Mouse (Mus musculus): ENCODE results near the gene Gmds. TPM values are rescaled to one million over a fixed set of nuclear protein-coding genes. Genes with fewer than 3 reads are reported as not detected.

Gmds gene
- polyA plus RNA-seq, 1 experiment from 2014 or later = 27.7 TPM

DNA sequence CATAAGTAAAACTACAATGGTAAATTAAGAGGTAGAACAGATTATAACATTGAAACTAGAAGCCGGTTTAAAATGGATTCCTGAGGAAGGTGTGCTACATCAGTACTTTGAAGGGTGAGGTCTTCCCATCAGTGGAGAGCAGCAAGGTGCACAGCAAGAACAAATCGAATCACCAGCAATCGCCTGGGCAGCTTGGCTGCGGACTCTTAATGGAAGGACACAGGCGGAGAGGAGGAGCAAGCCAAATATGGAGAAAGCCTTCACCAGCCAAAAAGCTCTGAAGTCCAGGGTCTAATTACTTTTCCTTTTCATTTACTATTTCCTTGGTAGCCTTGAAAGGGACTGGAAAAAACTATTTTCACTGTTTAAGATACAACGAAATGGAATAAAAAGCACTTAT lies 170.7 kb downstream of the Gmds start:
- DNase-seq (ENCODE audit: low spot score) = no peak

DNA sequence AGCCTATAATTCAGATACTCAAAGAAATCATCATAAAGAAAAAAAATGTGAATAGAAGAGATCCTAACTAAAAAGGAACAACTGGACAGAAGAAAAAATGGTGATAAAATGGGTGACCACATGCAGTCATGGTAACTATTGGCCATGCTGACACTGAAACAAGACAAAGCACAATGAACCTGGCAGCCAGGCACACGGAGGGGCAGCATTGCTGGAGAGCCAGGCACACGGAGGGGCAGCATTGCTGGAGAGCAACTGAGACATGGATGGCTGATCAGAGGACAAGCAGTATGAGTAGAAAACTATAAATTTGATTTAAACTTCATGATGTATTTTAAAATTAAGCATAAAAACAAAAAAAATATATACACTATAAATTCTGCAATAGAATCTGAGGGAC lies 173.0 kb downstream of the Gmds start:
- no peak for DNase-seq (ENCODE audit: low spot score)

DNA sequence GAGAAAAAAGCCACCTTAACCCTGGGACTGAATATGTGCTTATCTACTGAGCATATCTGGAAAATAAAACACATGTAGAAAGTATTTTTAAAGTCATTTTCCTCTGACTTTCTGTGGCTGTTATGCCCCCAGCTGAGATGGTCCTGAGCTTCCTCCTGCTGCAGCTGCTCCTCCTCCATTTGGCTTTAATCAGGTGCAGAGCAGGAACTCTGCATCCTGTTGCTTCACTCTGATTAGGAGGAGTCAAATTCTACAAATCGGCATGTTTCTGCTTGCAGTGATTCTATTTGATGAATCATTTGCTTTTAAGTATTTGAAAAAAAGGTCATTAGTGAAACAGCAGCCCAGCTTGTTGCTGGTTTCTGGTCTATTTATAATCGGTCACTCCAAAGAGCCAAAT lies 177.0 kb downstream of the Gmds start:
- DNase-seq (ENCODE audit: low spot score) = no peak

DNA sequence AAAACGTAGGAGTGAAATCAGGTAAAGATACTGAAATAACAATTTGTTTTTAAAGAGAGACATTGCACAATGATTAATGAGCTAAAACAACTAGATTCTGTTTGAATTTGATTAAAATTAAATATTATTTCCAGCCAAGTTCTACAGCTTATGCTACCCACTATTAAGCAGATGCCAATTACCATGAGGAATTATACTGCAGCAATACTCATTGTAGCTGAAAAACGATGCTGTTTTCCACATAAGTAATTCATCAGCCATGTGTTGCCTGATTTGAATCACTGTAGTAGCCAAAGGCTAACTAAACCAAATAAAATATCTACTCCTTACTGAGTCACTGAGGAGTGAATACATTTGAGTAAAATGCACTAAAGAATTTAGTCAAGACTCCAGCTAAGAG lies 180.3 kb downstream of the Gmds start:
- DNase-seq (ENCODE audit: low spot score) = no peak

DNA sequence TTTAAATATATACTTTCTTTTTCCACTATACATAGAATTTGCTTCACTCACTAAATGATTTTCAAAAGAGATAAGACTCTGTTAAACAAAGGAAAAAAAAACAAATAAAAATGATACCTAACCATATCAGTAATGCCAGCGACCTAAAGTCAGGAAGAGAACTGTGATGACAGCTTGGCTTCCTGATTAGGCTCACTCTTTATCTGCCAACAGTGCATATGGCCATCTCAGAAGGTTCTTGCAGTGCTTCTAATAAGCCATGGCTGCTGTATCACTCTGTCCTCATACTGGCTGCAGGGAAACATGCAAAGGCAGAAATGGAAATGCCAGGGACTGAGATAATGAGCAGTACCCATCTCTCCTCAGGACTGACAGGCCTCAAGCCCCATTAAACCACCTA lies 192.6 kb downstream of the Gmds start:
- no peak for DNase-seq (ENCODE audit: low spot score)

DNA sequence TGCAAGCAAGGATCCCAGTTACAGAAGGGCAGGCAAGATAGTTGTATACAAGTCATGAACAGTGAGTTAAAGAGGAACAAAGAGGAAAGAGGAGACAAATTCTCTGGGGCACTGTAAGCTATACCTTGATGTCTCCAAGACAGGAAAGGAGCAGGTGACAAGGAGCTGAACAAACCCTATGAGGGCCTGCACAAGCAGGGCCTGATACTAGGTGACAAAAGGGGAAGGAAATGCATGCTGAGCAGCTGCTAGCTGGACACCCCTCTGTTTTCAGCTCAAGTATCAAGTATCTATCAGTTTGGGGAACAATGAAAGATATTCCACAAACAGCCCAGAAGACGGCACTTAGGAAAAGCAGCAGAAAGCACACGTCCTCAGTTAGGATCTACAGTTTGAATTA lies 193.4 kb downstream of the Gmds start:
- DNase-seq (ENCODE audit: low spot score) = no peak

DNA sequence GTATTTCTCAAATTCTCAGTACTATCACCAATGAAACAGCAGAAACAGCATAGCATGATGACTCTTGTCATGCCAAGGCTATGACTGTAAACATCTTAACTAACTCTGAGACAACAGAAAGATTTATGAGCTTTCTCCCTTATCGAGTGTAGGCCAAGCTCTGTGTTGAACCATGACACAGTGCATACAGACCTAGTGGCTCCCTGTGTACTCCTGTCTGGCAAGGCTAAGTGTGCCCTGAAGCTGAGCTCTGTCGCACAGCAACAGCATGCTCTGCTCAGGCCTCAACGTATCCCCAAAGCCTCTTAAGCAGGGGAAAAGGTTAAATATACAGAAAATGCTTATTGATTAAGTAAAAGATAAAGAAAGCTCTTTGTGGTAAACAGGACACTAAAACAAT lies 194.9 kb downstream of the Gmds start:
- DNase-seq (ENCODE audit: low spot score) = no peak

DNA sequence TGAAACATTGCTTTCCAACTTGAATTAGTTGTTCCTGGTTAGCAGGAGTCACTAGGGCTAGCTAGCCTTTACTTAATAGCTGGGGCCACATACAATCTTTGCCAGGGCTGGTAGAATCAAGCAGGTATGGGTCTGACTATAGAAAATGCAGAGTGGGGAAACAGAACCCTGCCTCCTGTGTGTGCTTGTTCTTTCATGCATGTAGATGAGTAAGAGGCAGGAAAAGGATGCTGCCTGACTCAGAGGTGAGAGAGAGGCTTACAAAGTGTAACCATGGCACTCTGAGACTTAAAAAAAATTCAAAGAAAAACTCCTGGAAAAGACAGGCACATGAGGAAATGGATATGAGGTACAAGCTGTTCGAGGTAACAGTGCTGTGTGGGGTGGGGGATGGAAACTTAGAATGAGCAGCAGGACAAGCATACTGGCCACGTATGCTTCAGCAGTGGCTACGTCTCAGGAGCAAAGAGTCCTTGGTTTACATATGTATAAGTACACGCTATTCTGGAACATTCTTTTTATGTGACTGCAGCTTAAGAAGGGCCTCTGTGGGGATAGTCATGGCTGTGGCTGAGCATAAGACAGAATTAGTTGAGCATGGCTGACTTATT lies 203.8 kb downstream of the Gmds start:
- DNase-seq (ENCODE audit: low spot score) = no peak

DNA sequence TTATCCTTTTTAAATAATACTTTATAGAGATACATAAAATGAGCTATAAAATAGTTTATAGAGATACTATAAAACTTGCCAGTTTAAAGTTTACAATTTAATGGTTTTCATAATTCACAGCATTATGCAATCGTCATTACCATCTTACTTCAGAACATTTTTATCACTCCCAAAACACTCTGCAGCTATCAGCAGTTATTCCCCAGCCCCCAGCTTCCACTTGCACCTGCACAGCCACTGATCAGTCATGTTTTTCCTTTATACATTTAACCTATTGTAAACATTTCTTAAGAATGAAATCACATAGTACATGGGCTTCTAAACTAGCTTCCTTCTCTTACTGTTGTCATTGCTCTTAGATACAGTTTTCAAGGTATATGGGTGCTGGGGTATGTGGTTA lies 208.6 kb downstream of the Gmds start:
- DNase-seq (ENCODE audit: low spot score) = no peak

DNA sequence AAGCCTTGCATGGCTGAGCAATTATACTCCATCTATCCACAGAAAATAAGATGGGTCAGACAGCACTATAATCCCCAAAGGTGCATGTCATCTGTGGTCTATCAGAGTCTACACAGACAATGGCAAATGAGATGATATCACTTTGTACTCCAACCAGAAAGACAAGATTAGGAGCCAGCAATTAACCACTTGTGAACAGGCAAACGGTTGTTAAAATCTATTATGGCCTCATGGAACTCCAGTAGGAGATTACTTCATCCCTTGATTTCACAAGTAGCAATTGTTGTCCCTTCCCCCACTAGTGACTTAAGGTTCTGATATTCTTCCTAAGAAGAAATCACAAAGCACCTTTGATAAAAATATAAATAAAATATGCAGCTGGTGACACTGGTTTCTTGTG lies 220.2 kb downstream of the Gmds start:
- no peak for DNase-seq (ENCODE audit: low spot score)

DNA sequence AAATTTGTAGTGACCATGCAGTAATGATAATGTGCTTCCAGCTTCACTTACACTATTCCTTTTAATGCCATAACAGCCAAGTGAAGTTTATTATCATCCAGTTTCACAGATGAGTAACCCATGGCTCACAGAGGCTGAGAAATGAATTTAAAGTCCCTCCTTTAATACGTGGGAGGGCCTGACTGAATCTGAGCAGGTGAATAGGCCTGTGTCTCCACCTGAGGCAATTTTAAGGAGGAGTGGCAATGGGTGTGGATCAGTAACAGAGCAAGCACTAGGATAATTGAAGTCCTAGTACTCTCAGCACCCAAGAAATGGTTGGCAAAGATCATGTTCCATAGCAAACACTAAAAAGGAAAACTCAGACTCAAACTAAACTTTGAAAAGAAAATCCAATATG lies 223.1 kb downstream of the Gmds start:
- DNase-seq (ENCODE audit: low spot score) = no peak

DNA sequence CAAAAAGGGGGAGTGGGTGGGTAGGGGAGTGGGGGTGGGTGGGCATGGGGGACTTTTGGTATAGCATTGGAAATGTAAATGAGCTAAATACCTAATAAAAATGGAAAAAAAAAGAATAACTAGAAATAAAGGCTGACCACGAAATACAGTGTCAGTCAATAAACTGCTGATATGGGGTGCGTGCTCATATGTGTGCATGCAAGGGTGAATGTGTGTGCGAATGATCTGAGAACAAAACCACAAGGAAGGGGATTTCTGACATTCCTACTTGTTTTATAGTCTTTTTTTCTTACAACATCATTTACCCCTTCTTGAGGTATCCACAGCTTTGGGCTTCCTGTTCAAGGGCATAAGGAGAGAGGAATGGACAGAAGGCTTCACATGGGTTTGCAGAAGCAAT lies 224.7 kb downstream of the Gmds start:
- DNase-seq (ENCODE audit: low spot score) = no peak

DNA sequence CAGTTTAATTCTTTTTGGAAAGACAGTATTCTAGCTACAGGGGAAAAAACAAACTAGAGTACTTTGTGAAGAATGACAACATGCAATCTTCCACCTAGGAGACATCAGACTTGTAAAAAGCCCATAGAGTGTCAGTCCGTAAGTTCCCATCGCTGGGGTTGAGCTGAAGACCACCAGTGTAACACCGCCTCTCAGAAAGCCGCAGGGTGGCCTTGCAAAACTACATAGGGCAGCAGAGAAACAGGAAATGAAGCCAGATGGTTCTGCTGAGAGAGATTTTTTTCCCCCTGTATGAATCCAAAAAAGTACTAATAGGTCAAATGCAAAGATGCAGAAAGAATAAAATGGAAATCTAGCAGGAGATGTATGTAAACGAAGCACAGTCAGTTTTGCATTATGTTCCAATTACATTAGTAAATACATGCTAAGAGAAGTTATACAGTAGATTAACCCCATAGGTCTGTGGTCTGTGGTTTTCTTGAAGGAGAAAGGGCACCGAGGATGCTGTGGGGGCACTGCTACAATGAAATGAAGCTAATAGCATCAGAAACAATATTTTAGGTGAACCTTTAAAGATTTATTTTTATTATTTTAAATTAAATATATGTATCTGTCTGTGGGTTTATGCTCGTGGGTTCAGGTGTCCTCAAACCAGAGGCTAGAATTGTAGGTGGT lies 250.1 kb downstream of the Gmds start:
- DNase-seq (ENCODE audit: low spot score) = peak; percentile 2

DNA sequence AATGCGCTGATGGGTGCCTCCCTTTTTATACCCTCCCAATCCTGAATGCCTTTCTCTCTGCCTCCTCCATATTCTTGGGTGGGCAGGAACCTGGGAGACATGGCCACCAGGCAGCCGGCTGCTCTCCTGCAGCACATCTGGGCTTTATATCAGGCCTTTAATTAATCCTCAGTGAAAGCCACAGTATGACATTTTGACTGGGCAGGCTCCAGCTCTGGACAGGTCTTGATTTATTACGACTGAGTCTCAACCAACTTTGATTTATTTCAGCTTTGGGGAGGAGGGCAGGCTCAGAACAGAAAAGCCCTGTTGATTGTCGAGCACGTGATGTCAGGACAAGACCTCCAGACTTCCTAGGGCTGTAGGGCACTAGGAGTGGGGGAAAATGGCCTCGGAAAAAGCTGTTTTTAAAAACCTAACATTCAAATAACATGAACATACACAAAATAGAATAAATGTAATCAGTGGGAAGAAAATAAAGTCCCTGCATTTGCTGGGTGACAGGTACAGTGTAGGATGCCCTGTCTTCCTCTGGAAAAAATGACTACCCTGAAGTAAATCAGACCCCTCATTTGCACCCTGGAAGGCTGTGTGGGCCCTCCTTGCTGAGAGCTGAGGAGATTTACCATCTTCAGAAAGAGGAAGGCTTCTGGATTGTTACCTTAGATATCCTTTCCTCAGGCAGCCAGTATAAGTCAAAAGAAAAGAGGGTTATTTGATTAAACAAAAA lies 257.9 kb downstream of the Gmds start:
- no peak for DNase-seq (ENCODE audit: low spot score)

DNA sequence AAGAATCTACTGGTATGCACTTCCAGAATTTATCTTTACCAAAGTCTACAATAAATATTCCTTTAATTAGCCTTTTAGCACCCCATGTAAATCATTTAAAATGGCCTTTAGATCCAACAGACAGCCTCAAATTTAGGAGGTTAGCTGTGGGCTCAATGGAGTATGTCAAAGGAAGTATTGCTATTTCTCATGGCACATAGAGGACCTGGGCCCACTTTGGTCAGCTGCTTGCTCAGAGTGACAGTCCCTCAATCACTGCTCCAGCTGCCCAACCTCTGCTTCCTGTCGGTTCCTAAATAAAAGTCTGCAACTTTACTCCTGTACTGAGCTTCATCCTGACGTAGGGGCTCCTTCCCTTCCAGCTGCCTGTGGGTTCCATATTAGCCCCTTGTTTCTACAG lies 264.9 kb downstream of the Gmds start:
- DNase-seq (ENCODE audit: low spot score) = no peak

DNA sequence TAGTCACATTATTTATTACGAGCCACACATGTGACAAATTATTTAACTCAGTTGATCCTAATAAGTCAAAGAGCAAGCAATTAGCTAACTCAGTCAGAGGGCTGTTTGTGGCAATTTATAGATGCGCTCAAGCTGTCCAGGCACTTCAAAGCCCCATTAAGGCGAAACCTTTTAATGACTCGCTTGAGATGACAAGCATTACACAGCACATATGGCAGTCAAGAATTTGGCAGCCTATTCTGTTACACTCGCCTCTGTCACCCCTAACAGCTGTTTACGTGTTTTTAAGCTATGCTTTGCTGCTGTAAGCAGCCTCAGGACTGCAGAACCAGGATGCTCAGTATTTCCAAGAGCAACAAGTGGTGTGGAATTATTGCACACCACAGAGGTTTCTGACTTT lies 283.2 kb downstream of the Gmds start:
- DNase-seq (ENCODE audit: low spot score) = no peak

DNA sequence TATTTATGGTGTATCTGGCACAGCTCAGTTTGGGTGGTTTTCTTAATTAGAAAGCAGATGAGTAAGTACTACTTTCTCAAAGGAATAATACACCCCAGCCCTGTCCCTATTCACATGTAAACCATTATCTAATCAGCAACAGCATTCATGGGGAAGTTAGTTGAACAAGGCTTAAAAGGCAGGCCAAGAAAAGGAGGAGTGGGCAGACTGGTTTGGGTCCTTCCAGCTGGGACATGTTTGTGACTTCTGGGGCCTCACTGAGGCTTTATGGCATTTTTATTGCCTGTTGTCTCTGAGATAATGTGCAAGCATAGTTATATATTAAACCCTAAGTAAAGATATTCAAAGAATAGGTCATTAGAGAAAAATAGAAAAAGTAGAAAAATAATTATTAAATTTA lies 285.0 kb downstream of the Gmds start:
- DNase-seq (ENCODE audit: low spot score) = no peak

DNA sequence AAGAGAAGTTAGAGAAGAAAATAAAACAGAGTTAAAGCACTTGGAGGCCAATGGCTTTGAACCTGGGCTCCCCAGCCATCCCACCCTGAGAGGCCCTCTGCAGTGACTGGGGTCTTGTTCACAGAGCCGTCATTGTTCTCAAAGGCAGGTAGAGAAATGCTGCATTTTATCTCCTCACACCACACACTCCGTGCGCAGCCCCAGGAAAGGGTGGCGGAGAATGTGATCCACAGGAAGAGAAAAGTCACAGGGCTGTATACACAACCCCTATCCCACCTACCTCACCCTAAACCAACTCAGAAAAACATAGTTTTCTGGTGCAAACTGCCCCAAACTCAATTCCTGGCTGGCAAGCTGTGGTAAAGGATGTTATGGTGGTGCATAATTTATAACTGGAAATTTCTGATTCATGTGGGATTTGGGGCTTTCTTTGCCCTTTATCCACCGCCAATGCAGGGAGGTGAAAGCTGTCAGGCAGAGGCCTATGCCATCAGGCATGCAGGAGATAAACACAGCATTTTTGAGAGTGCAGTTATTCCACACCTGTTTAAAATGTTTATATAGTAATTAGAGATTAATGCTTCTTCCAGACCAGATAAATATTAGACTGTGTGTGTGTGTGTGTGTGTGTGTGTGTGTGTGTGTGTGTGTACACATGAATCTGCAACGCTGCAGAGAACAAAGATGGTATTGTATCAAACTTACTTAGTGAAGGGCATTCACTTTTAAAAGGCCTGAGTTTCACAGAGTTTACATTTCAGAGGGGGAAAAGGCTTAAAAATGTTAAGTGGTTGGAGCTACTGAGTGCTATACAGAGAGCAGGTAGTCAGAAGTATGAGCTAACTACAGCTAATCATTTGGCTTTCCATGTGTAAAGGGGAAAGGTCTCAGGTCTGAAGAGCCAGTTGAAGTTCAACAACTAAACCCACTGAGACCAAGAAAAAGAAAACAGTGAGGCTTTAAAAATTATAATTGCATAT lies 290.3 kb downstream of the Gmds start:
- DNase-seq (ENCODE audit: low spot score) = no peak

DNA sequence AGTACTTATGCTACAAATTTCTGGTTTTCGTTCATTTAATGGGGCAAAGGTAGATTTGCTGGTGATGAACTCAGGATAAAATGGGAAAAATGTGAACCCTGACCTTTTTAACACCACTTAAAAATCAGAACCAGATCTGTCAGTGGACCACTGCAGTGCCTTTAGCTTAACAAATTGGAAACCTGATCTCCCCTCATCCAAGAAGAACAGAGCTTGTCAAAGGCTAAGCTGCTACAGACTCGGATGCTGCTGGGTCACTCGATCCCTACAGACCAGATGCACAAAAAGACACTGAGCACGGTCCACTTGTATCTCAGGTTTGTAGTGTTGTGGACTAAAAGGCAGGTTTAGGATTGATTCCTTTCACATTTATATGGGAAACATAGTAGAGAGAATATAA lies 291.6 kb downstream of the Gmds start:
- DNase-seq (ENCODE audit: low spot score) = no peak

DNA sequence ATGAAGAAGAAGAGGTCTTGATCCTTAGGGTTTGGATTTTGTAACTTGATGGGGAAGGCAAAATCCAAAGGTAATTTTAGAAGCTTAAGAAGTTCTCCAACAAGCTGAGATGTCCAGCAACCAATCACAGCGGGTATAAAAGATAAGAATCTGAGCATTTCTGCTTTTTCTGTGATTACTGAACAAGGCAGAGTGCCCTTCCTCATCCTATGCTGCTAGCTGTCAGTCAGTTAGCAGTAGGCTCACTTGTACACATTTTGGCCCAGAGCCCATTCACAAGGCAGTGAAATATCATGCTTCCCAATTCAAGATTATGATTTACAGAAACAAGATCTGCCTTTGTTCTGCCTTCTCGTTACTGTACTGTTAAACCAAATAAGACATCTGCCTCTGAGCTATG lies 295.8 kb downstream of the Gmds start:
- DNase-seq (ENCODE audit: low spot score) = no peak

DNA sequence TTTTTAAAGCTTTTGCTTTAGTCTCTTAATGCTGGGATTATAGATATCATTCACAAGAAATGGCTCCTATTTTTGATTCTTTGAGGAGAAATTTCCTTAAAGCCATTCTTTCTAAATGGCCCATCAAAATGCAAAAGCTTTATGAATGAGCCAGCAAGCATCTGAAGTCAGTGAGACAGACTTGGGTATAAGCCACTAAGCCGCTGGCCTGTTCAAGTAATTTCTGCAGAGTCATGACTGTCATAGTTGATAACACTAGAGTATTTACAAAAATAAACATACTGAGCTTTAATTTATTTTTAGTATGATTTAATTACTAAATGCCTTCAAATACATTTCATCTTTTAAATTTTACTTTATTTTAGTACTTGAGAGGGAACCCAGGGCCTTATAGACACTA lies 297.7 kb downstream of the Gmds start:
- no peak for DNase-seq (ENCODE audit: low spot score)

DNA sequence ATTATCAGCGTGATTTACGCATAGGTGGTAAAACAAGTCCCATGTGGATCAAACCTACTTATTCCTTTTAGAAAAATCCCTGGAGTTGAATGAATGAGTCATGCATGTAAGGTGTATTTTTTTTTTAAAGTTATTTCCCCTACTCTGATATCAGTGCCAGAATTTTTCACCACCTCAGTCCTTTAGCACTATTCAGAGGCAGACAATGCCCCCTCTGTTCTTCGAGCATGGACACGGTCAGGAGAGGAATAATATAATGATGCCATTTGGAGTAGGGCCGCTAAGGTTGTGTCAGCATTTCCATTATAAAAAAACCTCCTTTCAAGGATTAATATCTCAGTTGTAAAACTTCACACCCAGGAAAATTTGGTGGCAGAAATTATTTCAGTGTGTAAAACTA lies 301.6 kb downstream of the Gmds start:
- no peak for DNase-seq (ENCODE audit: low spot score)

Measured in thymus, postnatal 0 days (tissue).